Mouse (Mus musculus): ENCODE measurements at regions not wholly inside any gene's neighbourhood (a gene's known extent, or its start where the extent isn't known, plus 50 kb on each side); places are given as distances from the start of the nearest gene placed in this dataset.
A peak's percentile ranks its signal among the peaks of the same experiment; 100 is the strongest.

DNA sequence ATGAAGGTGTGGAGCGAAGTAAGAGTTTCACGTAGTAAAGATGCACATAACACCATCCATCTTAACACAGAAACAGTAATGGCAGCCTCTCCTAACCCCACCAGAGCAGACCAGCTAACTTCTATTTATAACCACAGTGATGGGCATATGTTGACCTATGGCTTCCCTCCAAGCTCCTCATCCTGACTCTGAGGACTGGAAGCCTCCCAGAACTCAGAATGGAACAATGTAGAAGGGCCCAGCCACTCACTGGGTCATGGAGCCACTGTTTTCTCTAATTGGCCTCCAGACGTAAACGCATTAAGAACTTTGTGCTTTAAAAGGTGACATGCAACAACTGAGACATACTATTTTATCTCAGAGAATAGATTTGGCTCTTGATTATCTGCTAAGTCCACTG, 77.0 kb downstream of the Irs2 start:
- H3K4me1 ChIP-seq = peaks cover 26% of the 10 kb centered on the region
- H3K9me3 ChIP-seq = no peaks in the 10 kb centered on the region
- no peak overlapping the region for H3K4me2 ChIP-seq
- ATAC-seq (ENCODE audit: low FRiP score) = no peak
- H3K36me3 ChIP-seq (replicated peaks) = no peaks in the 10 kb centered on the region
- H3K4me3 ChIP-seq (replicated peaks) = no peak overlapping the region
- no peak overlapping the region for H3K9ac ChIP-seq
- H3K27me3 ChIP-seq = peaks cover 44% of the 10 kb centered on the region
- WGBS = 87% methylated on average over 4 of the region's 4 CpGs
- no peak overlapping the region for H3K27ac ChIP-seq

DNA sequence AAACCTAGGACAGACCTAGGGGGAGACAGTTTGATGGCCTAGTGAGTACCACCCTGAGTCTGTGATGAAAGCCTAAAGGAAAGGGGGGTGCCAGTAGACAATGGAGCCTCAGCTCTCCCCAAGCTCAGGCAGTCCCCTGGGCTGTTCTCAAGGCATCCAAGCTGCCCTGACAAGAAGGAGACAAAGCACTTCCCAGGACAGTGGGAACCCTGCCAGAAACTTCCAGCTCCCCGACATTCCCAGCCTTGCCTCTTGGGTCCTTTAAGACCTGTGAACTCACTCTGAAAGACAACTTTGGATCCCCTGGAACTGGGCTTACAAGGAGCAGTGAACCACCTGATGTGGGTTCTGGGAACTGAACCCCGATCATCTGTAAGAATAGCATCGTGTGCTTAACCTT, 79.4 kb downstream of the Irs2 start:
- Histone ChIP-seq H3K4me2 (no peak overlapping the region), H3K36me3 (replicated peaks) (no peaks in the 10 kb centered on the region), H3K9ac (no peak overlapping the region), H3K9me3 (no peaks in the 10 kb centered on the region), H3K4me3 (replicated peaks) (no peak overlapping the region), H3K4me1 (peaks cover 51% of the 10 kb centered on the region), H3K27me3 (peaks cover 40% of the 10 kb centered on the region), H3K27ac (no peak overlapping the region)
- 84% methylated on average over 3 of the region's 3 CpGs for WGBS
- ATAC-seq (ENCODE audit: low FRiP score) = no peak

DNA sequence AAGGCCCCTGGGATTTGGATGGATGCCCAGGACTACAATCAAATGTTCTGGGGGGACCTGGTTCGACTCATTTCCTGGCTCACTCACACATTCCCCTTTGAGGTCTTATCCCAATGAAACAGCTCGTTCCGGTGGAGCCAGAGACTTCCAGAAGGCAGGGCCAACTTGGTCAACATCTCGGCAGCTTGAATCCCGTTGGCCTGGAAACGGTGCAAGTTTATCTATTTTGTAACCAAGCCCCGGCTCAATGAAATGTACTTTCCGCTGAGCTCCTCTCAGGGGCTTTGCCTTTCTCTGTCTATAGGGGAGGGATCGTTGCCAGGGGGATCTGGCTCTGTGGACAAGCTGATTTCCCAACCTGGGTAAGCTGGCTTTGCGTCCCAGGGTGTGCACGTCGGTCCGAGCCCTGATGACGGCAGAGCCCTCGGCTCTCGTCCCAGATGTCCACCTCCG, 79.9 kb downstream of the Irs2 start:
- H3K9me3 ChIP-seq = no peaks in the 10 kb centered on the region
- no peaks in the 10 kb centered on the region for H3K36me3 ChIP-seq (replicated peaks)
- no peak overlapping the region for H3K4me2 ChIP-seq
- H3K4me1 ChIP-seq = peaks cover 55% of the 10 kb centered on the region
- 72% methylated on average over 17 of the region's 17 CpGs for WGBS
- no peak overlapping the region for H3K4me3 ChIP-seq (replicated peaks)
- ATAC-seq (ENCODE audit: low FRiP score) = no peak
- no peak overlapping the region for H3K9ac ChIP-seq
- peaks cover 39% of the 10 kb centered on the region for H3K27me3 ChIP-seq
- no peak overlapping the region for H3K27ac ChIP-seq

DNA sequence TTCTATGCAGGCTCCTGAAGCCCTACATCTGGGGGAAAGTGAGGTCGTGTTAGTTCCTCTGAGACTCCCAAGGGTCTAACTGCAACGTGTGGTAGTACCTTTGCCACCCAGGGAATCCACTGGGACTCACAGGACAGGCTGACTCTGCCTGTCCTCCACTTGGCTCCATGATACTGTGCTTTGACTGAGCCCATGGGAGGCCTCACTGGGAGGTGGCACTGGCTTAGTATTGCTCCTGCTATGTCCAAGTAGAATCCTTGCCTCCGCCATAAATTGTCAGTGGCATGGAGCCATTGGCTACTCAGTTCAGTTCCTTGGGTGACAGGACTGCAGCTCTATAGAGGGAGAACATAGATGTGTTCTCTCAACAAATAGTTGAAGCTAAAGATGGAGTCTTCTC, 81.1 kb downstream of the Irs2 start:
- peaks cover 67% of the 10 kb centered on the region for H3K4me1 ChIP-seq

DNA sequence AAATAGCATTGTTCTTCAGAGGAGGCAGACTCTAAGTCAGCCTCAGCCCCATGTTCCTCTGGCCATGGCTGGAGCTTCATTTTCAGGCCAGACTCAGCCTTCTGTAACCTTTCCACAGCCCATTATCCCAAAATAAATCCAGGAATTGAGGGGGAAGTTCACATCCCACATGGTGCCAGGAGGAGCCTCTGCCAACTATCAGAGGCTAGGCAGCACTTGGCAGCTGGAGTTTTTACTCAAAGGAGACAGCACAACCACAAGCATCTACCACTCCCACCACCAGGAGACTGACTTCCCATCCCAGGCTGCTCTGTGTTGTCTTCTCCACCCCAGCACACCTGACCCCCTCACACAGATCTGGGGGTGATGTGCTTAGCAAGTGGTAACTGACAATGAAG, 81.7 kb downstream of the Irs2 start:
- Histone ChIP-seq H3K4me1 (peaks cover 74% of the 10 kb centered on the region), H3K36me3 (replicated peaks) (no peaks in the 10 kb centered on the region), H3K9me3 (no peaks in the 10 kb centered on the region), H3K4me2 (peak overlapping the region; percentile 46), H3K27ac (peak overlapping the region; percentile 82), H3K9ac (peak overlapping the region; percentile 18; the same call in 1 of the 2 replicates), H3K27me3 (peaks cover 41% of the 10 kb centered on the region), H3K4me3 (replicated peaks) (no peak overlapping the region)
- ATAC-seq (ENCODE audit: low FRiP score) = no peak

More for the DNA sequence above, 81.1 kb downstream of the Irs2 start:
- H3K9me3 ChIP-seq = no peaks in the 10 kb centered on the region
- H3K27me3 ChIP-seq = peaks cover 42% of the 10 kb centered on the region
- H3K9ac ChIP-seq = no peak overlapping the region
- H3K27ac ChIP-seq = peak overlapping the region; percentile 82; the same call in 1 of the 2 replicates
- no peak overlapping the region for H3K4me3 ChIP-seq (replicated peaks)
- ATAC-seq (ENCODE audit: low FRiP score) = no peak
- H3K4me2 ChIP-seq = no peak overlapping the region
- no peaks in the 10 kb centered on the region for H3K36me3 ChIP-seq (replicated peaks)
- WGBS = 55% methylated on average over 3 of the region's 3 CpGs

DNA sequence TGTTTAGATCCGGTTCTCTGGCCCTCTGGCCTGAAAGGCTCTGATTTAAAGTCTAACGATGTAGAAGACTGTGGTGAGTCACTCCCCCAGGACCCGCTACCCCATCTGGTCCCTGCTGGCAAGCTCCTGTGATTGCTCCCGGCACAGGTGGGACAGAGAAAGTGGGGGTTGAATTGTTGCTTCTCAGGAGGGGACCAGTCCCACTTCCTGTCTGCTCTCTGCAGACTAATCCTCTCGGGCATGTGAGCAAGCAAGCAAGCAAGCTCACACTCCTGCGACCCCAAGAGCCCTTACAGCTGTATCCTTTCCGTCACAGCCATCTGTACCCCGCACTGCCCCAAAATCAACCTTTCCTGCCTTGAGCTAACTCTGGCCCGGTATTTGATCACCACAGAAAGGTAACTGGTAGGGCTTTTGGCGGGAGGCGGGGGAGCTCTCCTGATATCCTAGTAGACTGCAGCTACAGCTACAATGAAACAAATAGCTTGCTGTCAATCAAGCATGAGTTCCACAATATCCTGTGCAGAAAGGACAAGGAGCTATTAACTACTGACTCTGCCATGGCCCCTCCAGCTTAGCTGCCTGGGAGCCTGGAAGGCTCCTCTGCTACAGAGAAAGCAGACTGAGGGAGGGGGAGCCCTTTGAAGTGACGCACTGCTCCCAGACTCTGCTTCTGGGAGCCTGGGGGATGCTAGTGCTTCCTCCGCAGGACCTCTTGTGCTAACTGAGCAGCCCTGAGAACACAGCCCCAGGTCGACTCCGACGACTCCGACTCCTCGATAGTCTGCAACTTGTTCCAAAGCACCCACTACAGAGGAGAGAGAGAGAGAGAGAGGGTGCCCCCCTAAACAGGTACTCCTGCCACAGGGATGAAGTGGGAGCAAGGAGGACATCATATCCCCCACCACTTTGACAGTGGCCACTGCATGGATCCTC, 82.4 kb downstream of the Irs2 start:
- peak; percentile 31; the same call in 1 of the 2 replicates for ATAC-seq (ENCODE audit: low FRiP score)
- H3K4me1 ChIP-seq = peaks cover 80% of the 10 kb centered on the region
- peak overlapping the region; percentile 82 for H3K27ac ChIP-seq
- H3K27me3 ChIP-seq = peaks cover 34% of the 10 kb centered on the region
- no peak overlapping the region; the same call in 1 of the 2 replicates for H3K4me3 ChIP-seq (replicated peaks)
- H3K9ac ChIP-seq = peak overlapping the region; percentile 18; the same call in 1 of the 2 replicates
- no peaks in the 10 kb centered on the region for H3K36me3 ChIP-seq (replicated peaks)
- peak overlapping the region; percentile 46 for H3K4me2 ChIP-seq
- WGBS = under 1% methylated on average over 18 of the region's 18 CpGs
- no peaks in the 10 kb centered on the region for H3K9me3 ChIP-seq

DNA sequence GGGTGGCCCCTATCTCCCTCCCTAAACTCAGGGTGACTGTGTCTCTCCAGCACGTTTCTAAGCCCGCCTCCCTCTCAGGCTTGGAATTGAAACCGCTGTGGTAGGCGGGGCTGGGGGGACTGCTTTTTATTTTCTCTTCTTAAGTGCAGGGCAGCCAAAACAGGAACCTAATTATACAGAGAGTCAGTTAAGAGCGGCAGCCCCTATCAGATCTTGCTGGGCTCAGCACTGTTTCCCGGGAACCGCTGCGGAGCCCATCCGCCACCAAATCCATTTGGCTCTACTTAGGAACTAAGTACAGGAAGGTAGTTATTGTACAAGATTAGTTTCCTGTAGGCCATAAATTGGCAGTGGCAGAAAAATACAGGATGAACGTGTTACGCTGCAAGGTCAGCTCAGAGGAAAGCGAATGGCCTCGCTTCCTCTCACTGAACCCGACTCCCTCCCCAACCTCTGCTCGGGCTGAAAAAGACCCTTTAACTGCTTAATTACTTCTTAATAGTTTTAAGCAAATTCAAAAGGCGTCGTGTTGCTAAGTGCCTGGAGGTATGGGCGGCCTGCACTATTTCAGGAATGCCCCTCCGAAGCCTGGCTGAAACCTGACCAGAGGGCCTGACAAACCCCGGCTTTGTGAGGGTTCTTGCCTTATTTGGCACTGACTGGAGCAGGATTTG, 83.6 kb downstream of the Irs2 start:
- H3K9me3 ChIP-seq = no peaks in the 10 kb centered on the region
- H3K36me3 ChIP-seq (replicated peaks) = no peaks in the 10 kb centered on the region
- peaks cover 89% of the 10 kb centered on the region for H3K4me1 ChIP-seq
- no peak overlapping the region for H3K9ac ChIP-seq
- H3K27ac ChIP-seq = peak overlapping the region; percentile 82
- no peak overlapping the region for H3K4me3 ChIP-seq (replicated peaks)
- peaks cover 32% of the 10 kb centered on the region for H3K27me3 ChIP-seq
- H3K4me2 ChIP-seq = peak overlapping the region; percentile 46
- peak; percentile 47 for ATAC-seq (ENCODE audit: low FRiP score)
- under 1% methylated on average over 20 of the region's 20 CpGs for WGBS

DNA sequence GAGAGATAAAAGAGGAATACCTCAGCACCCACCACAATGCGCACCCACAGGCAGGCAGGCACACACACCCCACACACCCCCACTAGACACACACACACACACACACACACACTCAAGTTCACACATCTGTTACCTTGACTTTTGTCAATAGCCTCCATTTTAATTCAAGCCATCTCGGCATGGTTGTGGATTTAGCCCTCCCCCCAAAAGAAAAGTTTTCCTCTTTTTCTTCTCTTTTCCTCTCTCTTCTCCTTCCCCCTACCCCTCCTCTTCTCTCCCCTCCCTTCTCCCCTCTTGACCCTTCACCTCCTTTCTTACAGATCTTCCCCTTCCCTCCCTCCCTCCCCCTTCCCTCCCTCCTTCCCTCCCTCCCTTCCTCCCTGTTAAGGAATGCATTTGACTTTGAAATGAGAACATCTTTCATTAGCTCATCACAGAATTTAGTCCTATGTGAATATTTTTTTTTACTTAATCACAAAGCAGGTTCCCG, 84.2 kb downstream of the Irs2 start:
- no peak for ATAC-seq (ENCODE audit: low FRiP score)
- Histone ChIP-seq H3K27me3 (peaks cover 31% of the 10 kb centered on the region), H3K4me3 (replicated peaks) (no peak overlapping the region), H3K27ac (peak overlapping the region; percentile 82), H3K4me2 (peak overlapping the region; percentile 46), H3K9me3 (no peaks in the 10 kb centered on the region), H3K36me3 (replicated peaks) (no peaks in the 10 kb centered on the region), H3K9ac (no peak overlapping the region), H3K4me1 (peaks cover 89% of the 10 kb centered on the region)
- 5% methylated on average over 3 of the region's 3 CpGs for WGBS

DNA sequence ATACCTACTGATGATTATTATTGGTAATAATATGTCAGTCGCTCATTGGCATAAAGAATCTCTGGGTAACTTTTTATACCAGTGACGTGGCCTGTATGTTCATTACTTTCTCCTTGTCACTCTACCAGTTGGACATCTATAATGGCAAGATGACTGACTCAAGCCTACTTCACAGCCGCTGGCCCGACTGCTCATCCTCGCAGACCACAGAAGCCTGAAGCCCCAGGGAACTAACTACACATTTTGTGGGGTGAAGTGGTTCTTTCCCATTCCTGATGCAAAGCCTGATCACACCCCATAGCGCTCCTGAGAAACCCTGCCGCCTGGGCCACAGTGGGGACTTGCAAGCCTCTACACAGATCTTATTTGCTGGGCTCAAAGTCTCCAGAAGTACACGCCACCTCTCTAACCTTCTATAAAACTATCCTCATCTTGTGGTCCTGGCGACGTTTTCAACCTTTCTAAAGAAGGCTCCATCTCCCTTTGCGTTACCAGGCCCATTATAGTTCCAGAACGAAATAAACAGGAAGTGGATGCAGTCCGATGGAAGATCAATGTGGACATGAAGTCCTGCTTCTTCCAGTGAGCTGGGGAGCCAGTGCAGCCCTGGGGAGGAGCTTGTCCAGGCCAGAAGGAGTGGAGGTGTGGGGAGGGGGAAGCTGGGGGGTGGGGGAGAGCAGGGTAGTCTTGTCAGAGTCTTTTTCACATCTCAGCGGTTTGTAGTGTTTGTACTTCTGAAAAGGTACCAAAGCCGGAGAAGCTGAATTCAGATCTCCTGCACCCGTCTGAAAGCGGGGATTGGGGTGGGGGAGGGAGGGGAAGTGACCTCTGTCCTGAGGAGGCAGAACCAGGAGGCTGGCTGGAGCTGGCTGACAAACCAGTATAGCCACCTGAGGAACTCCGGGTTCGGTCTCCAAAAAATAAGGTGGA, 84.9 kb downstream of the Irs2 start:
- WGBS = 20% methylated on average over 19 of the region's 19 CpGs
- peak overlapping the region; percentile 46; the same call in 1 of the 2 replicates for H3K4me2 ChIP-seq
- H3K9ac ChIP-seq = no peak overlapping the region
- no peak for ATAC-seq (ENCODE audit: low FRiP score)
- H3K27me3 ChIP-seq = peaks cover 24% of the 10 kb centered on the region; the same call in 1 of the 2 replicates
- peaks cover 82% of the 10 kb centered on the region for H3K4me1 ChIP-seq
- no peak overlapping the region for H3K4me3 ChIP-seq (replicated peaks)
- no peaks in the 10 kb centered on the region for H3K9me3 ChIP-seq
- H3K27ac ChIP-seq = peak overlapping the region; percentile 89
- no peaks in the 10 kb centered on the region for H3K36me3 ChIP-seq (replicated peaks)

DNA sequence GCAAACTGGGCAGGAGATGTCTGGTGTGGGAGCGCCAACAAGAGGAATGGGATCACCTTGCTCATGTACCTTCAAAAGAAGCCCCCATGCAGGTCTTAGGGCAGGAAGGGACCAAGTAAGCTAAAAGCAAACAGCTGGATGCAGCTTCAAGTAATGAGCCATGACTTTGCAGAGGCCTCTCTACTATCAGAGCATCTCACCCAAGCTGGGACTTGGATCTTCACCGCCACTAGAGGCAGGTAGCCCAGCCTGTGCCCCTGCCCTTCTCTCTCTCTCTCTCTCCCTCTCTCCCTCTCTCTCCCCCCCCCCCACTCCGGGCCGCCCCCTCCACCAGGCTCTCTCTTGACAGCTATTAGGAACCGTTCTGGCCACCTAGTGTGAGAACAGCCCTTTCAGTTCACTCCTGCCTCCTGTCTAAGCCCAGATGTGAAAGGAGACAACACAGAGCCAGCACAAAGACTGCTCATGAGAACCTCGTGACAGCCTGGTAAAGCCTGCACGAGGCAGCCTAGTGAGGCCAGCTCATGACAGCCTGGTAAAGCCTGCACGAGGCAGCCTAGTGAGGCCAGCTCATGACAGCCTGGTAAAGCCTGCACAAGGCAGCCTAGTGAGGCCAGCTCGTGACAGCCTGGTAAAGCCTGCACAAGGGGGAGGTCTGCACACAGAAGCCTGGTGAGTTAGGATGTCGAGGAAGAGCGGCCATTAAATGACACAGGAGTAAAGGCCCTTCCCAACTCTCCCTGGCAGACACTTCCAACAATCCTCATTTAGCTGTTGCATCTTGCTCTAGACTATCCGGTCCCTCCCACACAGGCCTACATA, 85.8 kb downstream of the Irs2 start:
- ATAC-seq (ENCODE audit: low FRiP score) = peak; percentile 30
- H3K4me1 ChIP-seq = peaks cover 74% of the 10 kb centered on the region
- H3K36me3 ChIP-seq (replicated peaks) = no peaks in the 10 kb centered on the region
- no peaks in the 10 kb centered on the region for H3K9me3 ChIP-seq
- H3K27me3 ChIP-seq = peaks cover 19% of the 10 kb centered on the region; the same call in 1 of the 2 replicates
- H3K4me2 ChIP-seq = no peak overlapping the region
- no peak overlapping the region for H3K9ac ChIP-seq
- H3K4me3 ChIP-seq (replicated peaks) = no peak overlapping the region
- H3K27ac ChIP-seq = peak overlapping the region; percentile 89
- 23% methylated on average over 12 of the region's 12 CpGs for WGBS
